Mouse (Mus musculus): ENCODE measurements around the gene Tox4. TPM values are rescaled to one million over a fixed set of nuclear protein-coding genes. Genes with fewer than 3 reads are reported as not detected.

The Tox4 gene
- polyA plus RNA-seq (2015; fragmentation: Illumina TruSeq; extraction: RNeasy Lipid Tissue Mini Kit (QIAGEN cat#74804); ENCODE audit: insufficient read depth, low read depth, low replicate concordance), result 5.0 TPM

DNA sequence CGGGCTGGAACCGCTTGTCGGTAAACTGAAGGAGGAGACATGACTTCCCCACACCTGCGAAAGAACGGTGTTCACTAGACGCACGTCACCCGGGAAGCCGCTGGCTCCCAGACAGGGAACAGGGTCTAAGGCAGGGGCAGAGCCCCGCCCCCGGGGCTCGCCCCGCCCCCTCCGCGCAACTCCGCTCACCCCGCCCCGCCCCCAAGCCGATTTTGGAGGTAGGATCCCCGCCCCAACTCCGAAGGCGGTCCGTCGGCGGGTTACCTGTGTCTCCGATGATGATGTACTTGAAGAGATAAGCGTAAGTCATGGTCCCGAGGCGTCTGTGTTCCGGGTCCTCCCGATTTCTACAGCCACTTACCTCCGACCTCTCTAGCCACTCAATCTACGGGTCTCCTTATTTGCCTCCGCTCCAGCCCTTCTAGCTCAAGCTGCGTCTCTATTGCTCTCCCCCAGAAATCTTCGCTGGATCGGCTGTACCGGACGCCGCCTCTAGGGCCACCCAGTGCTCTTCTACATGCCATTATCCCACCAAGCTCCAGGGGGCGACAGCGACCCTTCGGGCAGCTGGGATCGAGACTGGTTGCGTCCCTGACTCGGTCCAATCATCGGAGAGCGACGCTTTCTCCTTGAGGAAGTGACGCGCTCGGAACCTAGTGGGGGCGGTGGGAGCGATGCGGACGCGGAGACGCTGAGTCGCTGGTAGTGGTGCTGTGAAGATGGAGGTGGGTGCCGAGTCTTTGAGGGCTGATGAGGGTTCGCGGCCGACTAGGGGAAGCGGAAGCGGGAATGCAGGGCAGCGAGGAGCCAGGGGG, at the start of gene Tox4, which contains the start of gene Rab2b:
Gene Tox4, plus strand, starts transcription at position 215 of the 815 bp plus-strand sequence.
Gene Rab2b, minus strand, starts transcription at position 614 of the 815 bp plus-strand sequence.

DNA sequence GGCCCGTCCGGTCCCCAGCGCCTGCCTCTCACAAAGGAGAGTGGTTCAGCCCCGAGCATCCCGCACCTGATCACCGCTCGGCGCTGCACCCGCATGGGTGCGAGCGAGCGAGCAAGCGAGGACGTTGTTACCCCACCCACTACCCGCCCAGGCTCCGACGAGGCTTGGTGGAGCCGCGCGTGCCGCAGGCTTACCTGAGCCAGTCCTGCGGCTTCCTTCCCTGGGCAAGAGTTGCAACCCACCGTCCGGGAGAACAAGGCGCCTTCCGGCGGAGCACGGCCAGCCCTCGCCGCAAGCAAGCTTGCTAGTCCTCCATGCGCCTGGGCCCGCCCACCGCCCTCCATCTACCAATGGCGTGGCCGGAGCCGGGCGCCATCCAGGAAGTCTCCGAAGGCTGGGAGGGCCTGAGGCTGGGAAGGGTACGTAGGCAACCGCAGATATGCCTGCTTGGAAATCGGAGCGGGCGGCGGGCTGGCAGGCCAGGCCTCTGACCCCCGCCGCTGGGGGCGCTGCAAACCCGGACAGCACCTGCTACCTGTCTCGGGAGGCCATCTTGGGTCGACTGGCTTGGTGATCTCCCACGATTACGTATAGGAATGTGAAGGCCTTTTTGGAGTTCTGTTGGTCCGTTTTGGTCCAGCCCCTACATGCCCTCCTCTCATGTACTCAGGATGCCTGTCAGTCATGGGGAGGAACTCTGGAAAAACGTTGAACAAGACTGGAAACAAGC, 21.3 kb upstream of the Tox4 start, which contains the start of gene Chd8:
Gene Chd8, minus strand, starts transcription at position 297 of the 730 bp plus-strand sequence.

DNA sequence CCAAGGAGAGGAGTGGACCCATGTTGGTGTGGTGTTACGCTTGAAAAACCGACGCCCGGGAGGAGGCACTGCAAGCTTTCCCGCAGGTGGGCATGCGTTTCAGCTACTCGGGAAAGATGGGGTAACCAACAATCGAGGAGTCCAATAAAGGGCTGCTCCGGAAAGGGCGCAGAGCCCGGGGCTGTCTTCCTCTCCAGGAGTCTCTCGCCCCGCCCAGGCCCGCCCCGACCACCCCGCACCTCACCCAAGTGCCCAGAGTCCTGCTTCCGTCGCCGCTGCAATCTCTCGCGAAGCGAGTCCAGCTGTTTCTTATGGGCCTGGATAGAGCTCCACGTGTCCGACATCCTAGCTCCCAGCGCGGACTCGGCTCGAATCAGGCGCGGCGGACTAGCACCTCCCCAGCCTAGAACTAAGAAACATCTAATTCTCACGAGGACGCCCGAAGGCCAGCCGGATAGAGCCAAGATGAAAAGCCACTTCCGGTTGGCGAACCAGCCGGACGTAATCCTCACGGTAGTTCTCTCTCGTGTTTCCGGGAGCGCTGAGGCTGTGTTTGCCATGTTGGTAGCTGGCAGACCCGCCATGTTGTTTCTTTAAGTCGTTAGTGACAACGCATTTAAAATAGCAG, 25.8 kb downstream of the Tox4 start, which contains the start of gene Mettl3:
Gene Mettl3, minus strand, starts transcription at position 485 of the 628 bp plus-strand sequence.

DNA sequence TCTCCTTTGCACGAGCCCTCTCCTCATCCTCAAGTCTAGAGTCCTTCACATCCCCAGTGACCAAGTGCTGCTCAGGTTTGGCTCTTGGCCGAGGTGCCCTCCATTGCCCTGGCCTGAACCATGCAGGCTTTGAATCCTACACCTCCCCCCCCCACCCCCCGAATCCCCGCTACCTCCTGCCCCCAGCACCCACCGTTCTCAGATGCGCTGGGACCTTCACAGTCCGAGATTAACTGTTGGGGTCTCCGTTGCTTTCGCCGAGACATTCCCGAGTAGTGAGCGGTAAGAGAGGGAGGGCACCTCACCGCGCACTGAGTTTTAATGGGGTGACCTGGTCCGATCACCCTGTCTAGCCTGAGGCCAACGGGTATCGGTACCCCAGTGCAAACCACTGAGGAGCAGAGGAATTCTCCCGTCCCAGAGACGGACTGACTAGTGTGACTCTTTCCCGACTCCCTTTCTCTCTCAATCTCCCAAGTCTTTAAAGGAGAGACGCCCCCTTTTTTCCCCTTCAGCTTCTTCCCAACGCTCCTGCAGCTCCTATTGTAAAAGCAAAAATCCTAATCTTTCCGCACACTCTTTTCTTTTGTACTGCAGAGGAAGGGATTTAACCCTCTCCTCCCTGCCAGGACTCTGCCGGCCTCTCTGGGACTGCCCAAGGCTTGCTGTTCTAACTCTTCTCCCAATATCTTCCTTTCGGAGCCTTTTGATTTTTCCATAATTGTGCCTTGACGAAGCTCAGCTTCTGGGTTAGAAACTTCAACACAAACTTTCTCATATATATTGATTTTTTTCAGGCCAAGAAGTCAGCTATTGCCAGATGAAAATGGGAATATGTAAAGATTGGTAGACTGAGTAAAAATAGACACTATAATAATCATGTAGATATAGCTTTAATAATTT, 49.2 kb downstream of the Tox4 start, which contains the start of gene Sall2:
Gene Sall2, minus strand, starts transcription at position 853 of the 903 bp plus-strand sequence.

Other genes starting within 250 kb of the Tox4 start
- not detected for gene Olfr221, start 236.7 kb upstream of the Tox4 start, polyA plus RNA-seq (2015; fragmentation: Illumina TruSeq; extraction: RNeasy Lipid Tissue Mini Kit (QIAGEN cat#74804); ENCODE audit: insufficient read depth, low read depth, low replicate concordance)
- 41.8 TPM for gene Hnrnpc, start 175.1 kb upstream of the Tox4 start, polyA plus RNA-seq (2015; fragmentation: Illumina TruSeq; extraction: RNeasy Lipid Tissue Mini Kit (QIAGEN cat#74804); ENCODE audit: insufficient read depth, low read depth, low replicate concordance)
- 8.4 TPM for gene Rpgrip1, start 168.4 kb upstream of the Tox4 start, polyA plus RNA-seq (2015; fragmentation: Illumina TruSeq; extraction: RNeasy Lipid Tissue Mini Kit (QIAGEN cat#74804); ENCODE audit: insufficient read depth, low read depth, low replicate concordance)
- gene Supt16, start 81.7 kb upstream of the Tox4 start, polyA plus RNA-seq (2015; fragmentation: Illumina TruSeq; extraction: RNeasy Lipid Tissue Mini Kit (QIAGEN cat#74804); ENCODE audit: insufficient read depth, low read depth, low replicate concordance), result 8.1 TPM
- 13.8 TPM for gene Chd8, start 21.4 kb upstream of the Tox4 start, polyA plus RNA-seq (2015; fragmentation: Illumina TruSeq; extraction: RNeasy Lipid Tissue Mini Kit (QIAGEN cat#74804); ENCODE audit: insufficient read depth, low read depth, low replicate concordance)
- gene Rab2b, start 399 bp downstream of the Tox4 start, polyA plus RNA-seq (2015; fragmentation: Illumina TruSeq; extraction: RNeasy Lipid Tissue Mini Kit (QIAGEN cat#74804); ENCODE audit: insufficient read depth, low read depth, low replicate concordance), result 3.7 TPM
- 17.2 TPM for gene Mettl3, start 26.0 kb downstream of the Tox4 start, polyA plus RNA-seq (2015; fragmentation: Illumina TruSeq; extraction: RNeasy Lipid Tissue Mini Kit (QIAGEN cat#74804); ENCODE audit: insufficient read depth, low read depth, low replicate concordance)
- gene Sall2, start 49.6 kb downstream of the Tox4 start, polyA plus RNA-seq (2015; fragmentation: Illumina TruSeq; extraction: RNeasy Lipid Tissue Mini Kit (QIAGEN cat#74804); ENCODE audit: insufficient read depth, low read depth, low replicate concordance), result 1.2 TPM
- not detected for gene Olfr1513, start 77.3 kb downstream of the Tox4 start, polyA plus RNA-seq (2015; fragmentation: Illumina TruSeq; extraction: RNeasy Lipid Tissue Mini Kit (QIAGEN cat#74804); ENCODE audit: insufficient read depth, low read depth, low replicate concordance)
- not detected for gene Olfr1512, start 100.0 kb downstream of the Tox4 start, polyA plus RNA-seq (2015; fragmentation: Illumina TruSeq; extraction: RNeasy Lipid Tissue Mini Kit (QIAGEN cat#74804); ENCODE audit: insufficient read depth, low read depth, low replicate concordance)
- not detected for gene Olfr1511, start 118.2 kb downstream of the Tox4 start, polyA plus RNA-seq (2015; fragmentation: Illumina TruSeq; extraction: RNeasy Lipid Tissue Mini Kit (QIAGEN cat#74804); ENCODE audit: insufficient read depth, low read depth, low replicate concordance)
- gene Olfr1510, start 135.2 kb downstream of the Tox4 start, polyA plus RNA-seq (2015; fragmentation: Illumina TruSeq; extraction: RNeasy Lipid Tissue Mini Kit (QIAGEN cat#74804); ENCODE audit: insufficient read depth, low read depth, low replicate concordance), result not detected
- gene Olfr1509, start 163.8 kb downstream of the Tox4 start, polyA plus RNA-seq (2015; fragmentation: Illumina TruSeq; extraction: RNeasy Lipid Tissue Mini Kit (QIAGEN cat#74804); ENCODE audit: insufficient read depth, low read depth, low replicate concordance), result not detected
- gene Olfr1508, start 188.3 kb downstream of the Tox4 start, polyA plus RNA-seq (2015; fragmentation: Illumina TruSeq; extraction: RNeasy Lipid Tissue Mini Kit (QIAGEN cat#74804); ENCODE audit: insufficient read depth, low read depth, low replicate concordance), result not detected
- gene Olfr1507, start 216.6 kb downstream of the Tox4 start, polyA plus RNA-seq (2015; fragmentation: Illumina TruSeq; extraction: RNeasy Lipid Tissue Mini Kit (QIAGEN cat#74804); ENCODE audit: insufficient read depth, low read depth, low replicate concordance), result not detected